Mouse (Mus musculus) testis, postnatal 14 days (tissue): Measurements from ENCODE around the gene Tmem160.
A peak's percentile ranks its signal among the peaks of the same experiment; 100 is the strongest.

Experiments
- DNase-seq: peaks from one replicate; pipeline ENCODE4 v3.0.0; 2021; ENCODE audit warnings: low spot score

Gene Tmem160

GRCm38 (mm10) chr7:16441241-16441640 is 11.3 kb upstream of the Tmem160 start:
- no peak for DNase-seq

- DNase-seq, result no peak
These were observed 923 bp upstream of the Tmem160 start for GRCm38 (mm10) chr7:16451656-16452055.

GRCm38 (mm10) chr7:16453118-16453711 is 636 bp downstream of the Tmem160 start:
- DNase-seq, result no peak

GRCm38 (mm10) chr7:16455016-16455415 is 2.4 kb downstream of the Tmem160 start:
- DNase-seq, result no peak

GRCm38 (mm10) chr7:16456289-16456688 is 3.7 kb downstream of the Tmem160 start:
- no peak for DNase-seq

- no peak for DNase-seq
These were observed 8.0 kb downstream of the Tmem160 start for GRCm38 (mm10) chr7:16460566-16460965.

- DNase-seq, result no peak
These were observed 8.6 kb downstream of the Tmem160 start for GRCm38 (mm10) chr7:16461151-16461550.

- no peak for DNase-seq
These were observed 9.1 kb downstream of the Tmem160 start for GRCm38 (mm10) chr7:16461705-16462104.

GRCm38 (mm10) chr7:16463214-16463613 is 10.6 kb downstream of the Tmem160 start:
- DNase-seq, result peak; percentile 79

- peak; percentile 78 for DNase-seq
These were observed 12.6 kb downstream of the Tmem160 start for GRCm38 (mm10) chr7:16465160-16465559.

- DNase-seq, result no peak
These were observed 13.0 kb downstream of the Tmem160 start for GRCm38 (mm10) chr7:16465568-16465967.

GRCm38 (mm10) chr7:16466565-16466964 is 14.0 kb downstream of the Tmem160 start:
- peak; percentile 54 for DNase-seq

- DNase-seq, result no peak
These were observed 15.5 kb downstream of the Tmem160 start for GRCm38 (mm10) chr7:16468115-16468514.

- DNase-seq, result no peak
These were observed 19.0 kb downstream of the Tmem160 start for GRCm38 (mm10) chr7:16471549-16471948.

- DNase-seq, result no peak
These were observed 19.6 kb downstream of the Tmem160 start for GRCm38 (mm10) chr7:16472116-16472709.

- no peak for DNase-seq
These were observed 21.3 kb downstream of the Tmem160 start for GRCm38 (mm10) chr7:16473847-16474246.

GRCm38 (mm10) chr7:16474445-16474844 is 21.9 kb downstream of the Tmem160 start:
- no peak for DNase-seq

- DNase-seq, result no peak
These were observed 22.7 kb downstream of the Tmem160 start for GRCm38 (mm10) chr7:16475321-16475720.

GRCm38 (mm10) chr7:16475764-16476599 is 23.4 kb downstream of the Tmem160 start:
- DNase-seq, result no peak

- no peak for DNase-seq
These were observed 24.0 kb downstream of the Tmem160 start for GRCm38 (mm10) chr7:16476600-16476989.

GRCm38 (mm10) chr7:16477628-16478027 is 25.0 kb downstream of the Tmem160 start, which contains the start of gene Npas1:
Gene Npas1 (minus strand): TSS chr7:16477728.
- DNase-seq, result no peak

GRCm38 (mm10) chr7:16488816-16489215 is 36.2 kb downstream of the Tmem160 start:
- DNase-seq, result no peak

- DNase-seq, result no peak
These were observed 37.4 kb downstream of the Tmem160 start for GRCm38 (mm10) chr7:16489948-16490347.
